Mouse (Mus musculus) spleen, adult 12 weeks (tissue): ENCODE measurements around the gene Zfp770.

Experiments
- DNase-seq: peaks from one replicate; pipeline ENCODE4 v3.0.0; 2022; ENCODE audit warnings: low spot score

Zfp770 gene

DNA sequence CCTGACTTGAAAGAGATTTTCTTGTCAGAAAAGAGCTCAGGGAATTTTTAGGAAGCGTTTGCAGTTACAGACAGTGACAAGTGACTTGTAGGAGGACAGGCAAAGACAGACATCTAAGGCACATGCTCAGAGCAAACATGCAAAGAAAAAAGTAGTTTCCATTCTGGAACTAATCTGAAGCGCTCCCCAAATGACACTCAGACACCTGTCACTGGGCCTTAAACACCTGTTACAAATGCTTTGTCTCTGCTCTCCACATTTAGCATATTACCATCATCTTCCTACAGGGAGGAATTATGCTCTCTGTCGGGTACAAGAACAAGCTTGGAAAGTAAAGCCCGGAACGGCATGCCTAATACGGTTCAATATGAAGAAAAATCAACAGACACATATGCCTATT, 57.4 kb downstream of the Zfp770 start:
- DNase-seq = no peak
